Mouse (Mus musculus): ENCODE measurements around the gene Zfp213.
"Not testable (repeated sequence)": the region's sequence is repeated elsewhere in the genome, so short reads cannot be mapped to it uniquely, and the experiment has no call there.

GRCm38 (mm10) chr17:23522941-23523732 is 40.9 kb downstream of the Zfp213 start:
- TF ChIP-seq RCOR1 (IDR thresholded peaks at IDR 0.05; ENCODE audit: low read depth, low read length); MYC (IDR thresholded peaks at IDR 0.05; ENCODE audit: low read depth, low read length); CTCF (IDR thresholded peaks at IDR 0.05 in 2 of 3, conservative IDR thresholded peaks at IDR 0.05 in 1 of 3; ENCODE audit: control insufficient read depth in 1 of 3, insufficient read depth in 1 of 3, low read depth in 2 of 3, low read length in 3 of 3, poor library complexity in 1 of 3, severe bottlenecking in 1 of 3); EP300 (IDR thresholded peaks at IDR 0.05; ENCODE audit: low read depth in 1 of 2, low read length in 2 of 2); NELFE (IDR thresholded peaks at IDR 0.05; ENCODE audit: low read depth, low read length); GATA1 (IDR thresholded peaks at IDR 0.05; ENCODE audit: low read depth, low read length); POLR2A (IDR thresholded peaks at IDR 0.05; ENCODE audit: control insufficient read depth in 1 of 2, insufficient read depth in 1 of 2, low read depth in 1 of 2, low read length in 2 of 2, poor library complexity in 1 of 2); ELF1 (IDR thresholded peaks at IDR 0.05; ENCODE audit: low read depth, low read length); KAT2A (conservative IDR thresholded peaks at IDR 0.05; ENCODE audit: low read depth, low read length): not testable (repeated sequence)

All from MEL (cell line).